Mouse (Mus musculus): ENCODE data around the gene Tinf2. TPM values are rescaled to one million over a fixed set of nuclear protein-coding genes. Genes with fewer than 3 reads are reported as not detected.

The Tinf2 gene
- 44.2 and 45.5 TPM in 2 replicates for polyA plus RNA-seq (2014; fragmentation: Nextera tagmentation; extraction: Ambion mirVana)

GRCm38 (mm10) chr14:55681160-55682117 is at the start of gene Tinf2:
Gene Tinf2 (minus strand): TSS chr14:55681820.
- H3K4me2 ChIP-seq (replicated peaks; ENCODE audit: low read depth, low read length): peak within 1 kb of the TSS; percentile 62
- H3K9ac ChIP-seq (replicated peaks; ENCODE audit: low read depth, low read length): peak within 1 kb of the TSS; percentile 77
- H3K4me1 ChIP-seq (ENCODE audit: control insufficient read depth, insufficient read depth, low read length): 0 out of 2 replicates have a peak, but pooled peaks cover 7% of the 10 kb centered on the region
- H3K4me3 ChIP-seq (ENCODE audit: low read depth, low read length): peak within 1 kb of the TSS; percentile 83
- no peaks in the 10 kb centered on the region for H3K9me3 ChIP-seq (ENCODE audit: control insufficient read depth, low read depth, low read length)
- H3K36me3 ChIP-seq (ENCODE audit: control insufficient read depth, insufficient read depth, low read length): peaks cover 38% of the 10 kb centered on the region
- ATAC-seq (ENCODE audit: insufficient number of reproducible peaks, insufficient read depth, low FRiP score, low read depth): peak; percentile 97
- peak within 1 kb of the TSS; percentile 83 for H3K27ac ChIP-seq (ENCODE audit: low read length)
- H3K27me3 ChIP-seq (ENCODE audit: control insufficient read depth, insufficient read depth, low read length): no peaks in the 10 kb centered on the region
- WGBS: under 1% methylated on average over 66 of the region's 66 CpGs

- no peak overlapping the region for H3K4me2 ChIP-seq (replicated peaks; ENCODE audit: low read depth, low read length)
- no peak overlapping the region for H3K27ac ChIP-seq (ENCODE audit: low read length)
- no peak overlapping the region for H3K9ac ChIP-seq (replicated peaks; ENCODE audit: low read depth, low read length)
- H3K4me3 ChIP-seq (ENCODE audit: low read depth, low read length): no peak overlapping the region
- H3K27me3 ChIP-seq (ENCODE audit: control insufficient read depth, insufficient read depth, low read length): no peaks in the 10 kb centered on the region
- 80% methylated on average over 7 of the region's 7 CpGs for WGBS
- ATAC-seq (ENCODE audit: insufficient number of reproducible peaks, insufficient read depth, low FRiP score, low read depth): no peak
- no peaks in the 10 kb centered on the region for H3K9me3 ChIP-seq (ENCODE audit: control insufficient read depth, low read depth, low read length)
- no peaks in the 10 kb centered on the region for H3K36me3 ChIP-seq (ENCODE audit: control insufficient read depth, insufficient read depth, low read length)
- no peaks in the 10 kb centered on the region for H3K4me1 ChIP-seq (ENCODE audit: control insufficient read depth, insufficient read depth, low read length)
Observed at GRCm38 (mm10) chr14:55730531-55731032, 49.0 kb upstream of the Tinf2 start.

GRCm38 (mm10) chr14:55730116-55730515 is 48.5 kb upstream of the Tinf2 start:
- Histone ChIP-seq H3K27me3 (ENCODE audit: control insufficient read depth, insufficient read depth, low read length) (no peaks in the 10 kb centered on the region), H3K9ac (replicated peaks; ENCODE audit: low read depth, low read length) (no peak overlapping the region), H3K4me2 (replicated peaks; ENCODE audit: low read depth, low read length) (no peak overlapping the region), H3K36me3 (ENCODE audit: control insufficient read depth, insufficient read depth, low read length) (no peaks in the 10 kb centered on the region), H3K9me3 (ENCODE audit: control insufficient read depth, low read depth, low read length) (no peaks in the 10 kb centered on the region), H3K4me1 (ENCODE audit: control insufficient read depth, insufficient read depth, low read length) (no peaks in the 10 kb centered on the region), H3K27ac (ENCODE audit: low read length) (no peak overlapping the region), H3K4me3 (ENCODE audit: low read depth, low read length) (no peak overlapping the region)
- WGBS: 78% methylated on average over 7 of the region's 7 CpGs
- no peak for ATAC-seq (ENCODE audit: insufficient number of reproducible peaks, insufficient read depth, low FRiP score, low read depth)

GRCm38 (mm10) chr14:55727889-55728685 is 46.5 kb upstream of the Tinf2 start:
- Histone ChIP-seq H3K4me2 (replicated peaks; ENCODE audit: low read depth, low read length) (no peak overlapping the region), H3K27ac (ENCODE audit: low read length) (no peak overlapping the region), H3K4me3 (ENCODE audit: low read depth, low read length) (no peak overlapping the region), H3K9ac (replicated peaks; ENCODE audit: low read depth, low read length) (no peak overlapping the region), H3K9me3 (ENCODE audit: control insufficient read depth, low read depth, low read length) (no peaks in the 10 kb centered on the region), H3K36me3 (ENCODE audit: control insufficient read depth, insufficient read depth, low read length) (no peaks in the 10 kb centered on the region), H3K27me3 (ENCODE audit: control insufficient read depth, insufficient read depth, low read length) (no peaks in the 10 kb centered on the region), H3K4me1 (ENCODE audit: control insufficient read depth, insufficient read depth, low read length) (no peaks in the 10 kb centered on the region)
- 54% methylated on average over 8 of the region's 8 CpGs for WGBS
- no peak for ATAC-seq (ENCODE audit: insufficient number of reproducible peaks, insufficient read depth, low FRiP score, low read depth)

- Histone ChIP-seq H3K4me2 (replicated peaks; ENCODE audit: low read depth, low read length) (no peak overlapping the region), H3K4me1 (ENCODE audit: control insufficient read depth, insufficient read depth, low read length) (no peaks in the 10 kb centered on the region), H3K27ac (ENCODE audit: low read length) (no peak overlapping the region), H3K9ac (replicated peaks; ENCODE audit: low read depth, low read length) (no peak overlapping the region), H3K4me3 (ENCODE audit: low read depth, low read length) (no peak overlapping the region), H3K9me3 (ENCODE audit: control insufficient read depth, low read depth, low read length) (no peaks in the 10 kb centered on the region), H3K36me3 (ENCODE audit: control insufficient read depth, insufficient read depth, low read length) (no peaks in the 10 kb centered on the region), H3K27me3 (ENCODE audit: control insufficient read depth, insufficient read depth, low read length) (no peaks in the 10 kb centered on the region)
- ATAC-seq (ENCODE audit: insufficient number of reproducible peaks, insufficient read depth, low FRiP score, low read depth): no peak
Observed at GRCm38 (mm10) chr14:55726261-55726660, 44.6 kb upstream of the Tinf2 start.

GRCm38 (mm10) chr14:55724411-55724871 is 42.8 kb upstream of the Tinf2 start:
- Histone ChIP-seq H3K4me1 (ENCODE audit: control insufficient read depth, insufficient read depth, low read length) (no peaks in the 10 kb centered on the region), H3K4me2 (replicated peaks; ENCODE audit: low read depth, low read length) (no peak overlapping the region), H3K9ac (replicated peaks; ENCODE audit: low read depth, low read length) (no peak overlapping the region), H3K9me3 (ENCODE audit: control insufficient read depth, low read depth, low read length) (no peaks in the 10 kb centered on the region), H3K27me3 (ENCODE audit: control insufficient read depth, insufficient read depth, low read length) (no peaks in the 10 kb centered on the region), H3K4me3 (ENCODE audit: low read depth, low read length) (no peak overlapping the region), H3K27ac (ENCODE audit: low read length) (no peak overlapping the region), H3K36me3 (ENCODE audit: control insufficient read depth, insufficient read depth, low read length) (no peaks in the 10 kb centered on the region; the same call in 1 of the 2 replicates)
- no peak for ATAC-seq (ENCODE audit: insufficient number of reproducible peaks, insufficient read depth, low FRiP score, low read depth)
- WGBS: 56% methylated on average over 8 of the region's 8 CpGs

GRCm38 (mm10) chr14:55723433-55723832 is 41.8 kb upstream of the Tinf2 start:
- no peak overlapping the region for H3K4me2 ChIP-seq (replicated peaks; ENCODE audit: low read depth, low read length)
- H3K27ac ChIP-seq (ENCODE audit: low read length): no peak overlapping the region
- no peak for ATAC-seq (ENCODE audit: insufficient number of reproducible peaks, insufficient read depth, low FRiP score, low read depth)
- H3K4me3 ChIP-seq (ENCODE audit: low read depth, low read length): no peak overlapping the region
- H3K36me3 ChIP-seq (ENCODE audit: control insufficient read depth, insufficient read depth, low read length): peaks cover 3% of the 10 kb centered on the region; the same call in 1 of the 2 replicates
- H3K4me1 ChIP-seq (ENCODE audit: control insufficient read depth, insufficient read depth, low read length): no peaks in the 10 kb centered on the region
- 91% methylated on average over 7 of the region's 7 CpGs for WGBS
- no peak overlapping the region for H3K9ac ChIP-seq (replicated peaks; ENCODE audit: low read depth, low read length)
- H3K27me3 ChIP-seq (ENCODE audit: control insufficient read depth, insufficient read depth, low read length): no peaks in the 10 kb centered on the region
- H3K9me3 ChIP-seq (ENCODE audit: control insufficient read depth, low read depth, low read length): no peaks in the 10 kb centered on the region

GRCm38 (mm10) chr14:55722438-55722945 is 40.9 kb upstream of the Tinf2 start:
- H3K4me3 ChIP-seq (ENCODE audit: low read depth, low read length): peak overlapping the region; percentile 79
- 49% methylated on average over 8 of the region's 8 CpGs for WGBS
- H3K27ac ChIP-seq (ENCODE audit: low read length): no peak overlapping the region
- peak overlapping the region; percentile 63 for H3K4me2 ChIP-seq (replicated peaks; ENCODE audit: low read depth, low read length)
- no peaks in the 10 kb centered on the region for H3K27me3 ChIP-seq (ENCODE audit: control insufficient read depth, insufficient read depth, low read length)
- ATAC-seq (ENCODE audit: insufficient number of reproducible peaks, insufficient read depth, low FRiP score, low read depth): peak; percentile 1; the same call in 1 of the 2 replicates
- 0 out of 2 replicates have a peak overlapping the region, but pooled peaks have one; percentile 60 for H3K9ac ChIP-seq (replicated peaks; ENCODE audit: low read depth, low read length)
- H3K9me3 ChIP-seq (ENCODE audit: control insufficient read depth, low read depth, low read length): no peaks in the 10 kb centered on the region
- H3K4me1 ChIP-seq (ENCODE audit: control insufficient read depth, insufficient read depth, low read length): no peaks in the 10 kb centered on the region
- peaks cover 5% of the 10 kb centered on the region; the same call in 1 of the 2 replicates for H3K36me3 ChIP-seq (ENCODE audit: control insufficient read depth, insufficient read depth, low read length)

Data from stomach, embryonic 14.5 days (tissue).